In the genomic region with DNA sequence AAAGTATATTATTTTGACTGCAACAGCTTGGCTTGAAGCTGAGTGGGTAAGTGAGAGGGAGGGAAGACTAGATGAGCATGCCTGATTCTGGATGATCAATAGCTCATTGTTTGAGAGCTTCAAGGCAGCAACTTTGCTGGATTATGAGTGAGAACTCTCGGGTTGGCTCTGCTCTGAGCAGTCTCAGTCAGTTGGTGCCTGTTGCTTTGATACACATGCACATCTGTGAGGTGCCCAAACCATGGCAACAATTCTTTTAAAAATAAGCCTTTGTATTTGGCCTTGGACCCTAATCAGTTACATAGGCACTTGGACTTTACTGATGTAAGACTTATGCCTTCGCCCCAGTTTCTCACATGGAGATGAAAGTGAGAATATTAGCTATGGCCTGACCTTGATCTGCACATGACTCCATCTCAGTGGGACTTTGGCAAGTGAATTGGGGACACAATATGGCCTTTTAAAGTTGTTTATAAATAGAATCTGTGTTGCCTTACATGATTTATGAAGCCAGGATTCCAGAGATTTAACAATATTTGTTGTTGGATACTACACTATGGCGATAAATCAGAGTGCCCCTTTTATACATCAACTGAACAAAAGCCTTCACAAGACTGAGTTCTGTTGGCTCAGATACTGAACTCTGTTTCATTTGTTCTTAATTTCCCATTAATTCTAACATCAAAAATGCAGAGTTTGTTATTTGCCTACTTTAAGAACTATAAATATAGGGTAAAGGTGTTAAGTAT, we compare ENCODE assay signal across 12 mouse cellular contexts.
A peak's percentile ranks its signal among the peaks of the same experiment; 100 is the strongest.
DNase-seq lines count a peak whose midpoint lies in the region; ATAC-seq lines count a peak whose summit lies in the region.
"Had no signal": no experiment of that assay in that cellular context is flagged by ENCODE, and none has a peak within 500 bp of the region (broad histone marks: within the 10 kb centered on the region; RNA-seq: fewer than 3 reads in every experiment).

No protein-coding gene starts in this region.

- no peaks in the 10 kb centered on the region for H3K36me3 ChIP-seq in embryonic facial prominence, embryonic 11.5 days (replicated peaks; ENCODE audit: control insufficient read depth, insufficient read depth, low read depth, low read length)
- no peaks in the 10 kb centered on the region for H3K36me3 ChIP-seq in embryonic facial prominence, embryonic 10.5 days (replicated peaks)
- H3K36me3 ChIP-seq in hindbrain, embryonic 13.5 days = no peaks in the 10 kb centered on the region
- H3K36me3 ChIP-seq in neural tube, embryonic 12.5 days = no peaks in the 10 kb centered on the region
- H3K36me3 ChIP-seq: liver, embryonic 13.5 days had no signal

- H3K4me3 ChIP-seq in embryonic facial prominence, embryonic 11.5 days (ENCODE audit: low read depth, low read length) = no peak overlapping the region
- H3K4me3 ChIP-seq in embryonic facial prominence, embryonic 10.5 days = no peak overlapping the region
- H3K4me3 ChIP-seq in hindbrain, embryonic 13.5 days = no peak overlapping the region
- no peak overlapping the region for H3K4me3 ChIP-seq in neural tube, embryonic 12.5 days
- H3K4me3 ChIP-seq: liver, embryonic 13.5 days had no signal

- H3K4me1 ChIP-seq in embryonic facial prominence, embryonic 11.5 days (ENCODE audit: control insufficient read depth, insufficient read depth, low read length) = no peaks in the 10 kb centered on the region
- no peaks in the 10 kb centered on the region for H3K4me1 ChIP-seq in embryonic facial prominence, embryonic 10.5 days
- peaks cover 4% of the 10 kb centered on the region for H3K4me1 ChIP-seq in hindbrain, embryonic 13.5 days (replicated peaks)
- peaks cover 5% of the 10 kb centered on the region; the same call in 1 of the 2 replicates for H3K4me1 ChIP-seq in neural tube, embryonic 12.5 days
- H3K4me1 ChIP-seq: liver, embryonic 13.5 days had no signal

- no peak overlapping the region for H3K4me2 ChIP-seq in embryonic facial prominence, embryonic 11.5 days (ENCODE audit: low read depth, low read length)
- H3K4me2 ChIP-seq in hindbrain, embryonic 13.5 days = no peak overlapping the region
- H3K4me2 ChIP-seq in neural tube, embryonic 12.5 days (replicated peaks) = no peak overlapping the region
- H3K4me2 ChIP-seq: liver, embryonic 13.5 days had no signal

- DNase-seq in embryonic facial prominence, embryonic 11.5 days (ENCODE audit: low spot score) = no peak
- no peak for DNase-seq in embryonic facial prominence, embryonic 10.5 days (ENCODE audit: low spot score)
- DNase-seq in cerebellum, adult 8-10 months = peak; percentile 4
- no peak for DNase-seq in heart, adult 11 months
- DNase-seq in heart, adult 9 months (ENCODE audit: low spot score in 2 of 2) = no peak
- no peak for DNase-seq in lung, postnatal 4 days
- DNase-seq: liver, embryonic 13.5 days; lung, postnatal 36 days; right cerebral cortex, postnatal 25 days had no signal

- H3K9ac ChIP-seq in embryonic facial prominence, embryonic 11.5 days (replicated peaks; ENCODE audit: low read length) = no peak overlapping the region
- no peak overlapping the region for H3K9ac ChIP-seq in hindbrain, embryonic 13.5 days
- H3K9ac ChIP-seq in neural tube, embryonic 12.5 days = no peak overlapping the region
- H3K9ac ChIP-seq: liver, embryonic 13.5 days had no signal

- H3K9me3 ChIP-seq in embryonic facial prominence, embryonic 11.5 days (replicated peaks; ENCODE audit: control insufficient read depth, low read length) = no peaks in the 10 kb centered on the region
- 0 out of 2 replicates have a peak, but pooled peaks cover 4% of the 10 kb centered on the region for H3K9me3 ChIP-seq in embryonic facial prominence, embryonic 10.5 days
- no peaks in the 10 kb centered on the region for H3K9me3 ChIP-seq in hindbrain, embryonic 13.5 days
- H3K9me3 ChIP-seq in neural tube, embryonic 12.5 days = no peaks in the 10 kb centered on the region
- H3K9me3 ChIP-seq: liver, embryonic 13.5 days had no signal

- H3K27ac ChIP-seq in embryonic facial prominence, embryonic 11.5 days (replicated peaks; ENCODE audit: low read depth, low read length) = no peak overlapping the region
- H3K27ac ChIP-seq in embryonic facial prominence, embryonic 10.5 days (replicated peaks) = no peak overlapping the region
- no peak overlapping the region for H3K27ac ChIP-seq in hindbrain, embryonic 13.5 days
- no peak overlapping the region for H3K27ac ChIP-seq in neural tube, embryonic 12.5 days
- H3K27ac ChIP-seq: liver, embryonic 13.5 days had no signal

- ATAC-seq in embryonic facial prominence, embryonic 11.5 days (replicated peaks; ENCODE audit: insufficient number of reproducible peaks, low FRiP score, low TSS enrichment, low read depth) = 0 out of 2 replicates have a peak, but pooled peaks have one; percentile 48
- ATAC-seq in hindbrain, embryonic 13.5 days (ENCODE audit: low FRiP score) = peak; percentile 94
- peak; percentile 75 for ATAC-seq in neural tube, embryonic 12.5 days (ENCODE audit: low FRiP score, low read depth)
- ATAC-seq: intestine, embryonic 16.5 days had no signal

- H3K27me3 ChIP-seq in embryonic facial prominence, embryonic 11.5 days (ENCODE audit: control insufficient read depth, insufficient read depth, low read length) = no peaks in the 10 kb centered on the region
- no peaks in the 10 kb centered on the region for H3K27me3 ChIP-seq in embryonic facial prominence, embryonic 10.5 days (replicated peaks; ENCODE audit: low read depth, poor library complexity, severe bottlenecking)
- no peaks in the 10 kb centered on the region for H3K27me3 ChIP-seq in hindbrain, embryonic 13.5 days
- H3K27me3 ChIP-seq in neural tube, embryonic 12.5 days (replicated peaks) = no peaks in the 10 kb centered on the region
- H3K27me3 ChIP-seq: liver, embryonic 13.5 days had no signal

- WGBS in embryonic facial prominence, embryonic 11.5 days = 69% methylated on average over 3 of the region's 3 CpGs
- 71% methylated on average over 3 of the region's 3 CpGs for WGBS in embryonic facial prominence, embryonic 10.5 days
- 41% methylated on average over 3 of the region's 3 CpGs for WGBS in hindbrain, embryonic 13.5 days
- WGBS in neural tube, embryonic 12.5 days = 45% methylated on average over 3 of the region's 3 CpGs
